Mouse (Mus musculus): ENCODE measurements around the gene Olfr718-ps1.
A peak's percentile ranks its signal among the peaks of the same experiment; 100 is the strongest.

The Olfr718-ps1 gene

GRCm38 (mm10) chr5:143129101-143129500 is 18.3 kb downstream of the Olfr718-ps1 start:
- DNase-seq (ENCODE audit: extremely low read depth, low read depth): no peak

GRCm38 (mm10) chr5:143127837-143128236 is 19.5 kb downstream of the Olfr718-ps1 start:
- DNase-seq (ENCODE audit: extremely low read depth, low read depth): no peak

- DNase-seq (ENCODE audit: extremely low read depth, low read depth): no peak
Measured at GRCm38 (mm10) chr5:143126908-143127307, 20.5 kb downstream of the Olfr718-ps1 start.

DNA sequence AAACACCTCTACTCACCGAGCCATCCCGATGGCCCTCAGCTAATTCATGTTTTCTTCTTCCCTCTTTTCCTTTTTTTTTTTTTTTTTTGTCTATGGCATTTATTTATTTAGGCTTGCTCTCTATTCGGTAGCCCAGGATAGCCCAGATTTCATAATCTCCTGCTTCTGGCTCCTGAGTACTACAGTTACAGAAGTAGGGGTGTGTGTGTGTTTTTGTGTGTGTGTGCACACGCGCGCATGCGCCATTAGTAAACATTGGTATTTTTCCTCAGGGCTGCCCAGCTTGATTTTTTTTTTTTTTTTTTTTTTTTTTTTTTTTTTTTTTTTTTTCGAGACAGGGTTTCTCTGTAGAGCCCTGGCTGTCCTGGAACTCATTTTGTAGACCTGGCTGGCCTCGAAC is 21.3 kb downstream of the Olfr718-ps1 start:
- DNase-seq (ENCODE audit: extremely low read depth, low read depth): no peak

- DNase-seq (ENCODE audit: extremely low read depth, low read depth): no peak
Measured at GRCm38 (mm10) chr5:143125601-143126000, 21.8 kb downstream of the Olfr718-ps1 start.

GRCm38 (mm10) chr5:143124805-143125378 is 22.5 kb downstream of the Olfr718-ps1 start:
- DNase-seq (ENCODE audit: extremely low read depth, low read depth): no peak

GRCm38 (mm10) chr5:143122673-143123072 is 24.7 kb downstream of the Olfr718-ps1 start:
- no peak for DNase-seq (ENCODE audit: extremely low read depth, low read depth)

DNA sequence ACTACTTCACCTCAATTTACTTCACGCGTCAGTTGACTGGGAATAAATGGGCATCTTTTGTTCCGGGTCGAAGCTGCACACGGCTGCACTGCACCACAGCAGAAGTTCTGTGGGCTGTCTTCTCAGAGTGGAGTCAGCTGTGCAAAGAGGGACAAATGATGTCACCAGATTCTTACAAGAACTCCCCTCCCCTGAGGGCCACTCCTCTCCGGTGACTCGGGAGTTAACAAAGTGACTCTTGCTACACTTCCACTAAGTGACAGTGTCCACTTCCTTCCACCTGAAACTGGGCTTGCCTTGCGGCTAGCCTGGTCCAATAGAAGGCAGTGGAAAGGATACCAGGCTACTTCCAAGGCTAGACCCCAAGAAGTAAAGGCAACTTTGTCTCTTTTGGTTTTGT is 25.3 kb downstream of the Olfr718-ps1 start:
- DNase-seq (ENCODE audit: extremely low read depth, low read depth): no peak

- peak; percentile 79 for DNase-seq (ENCODE audit: extremely low read depth, low read depth)
Measured at GRCm38 (mm10) chr5:143112281-143113246, 34.8 kb downstream of the Olfr718-ps1 start, which contains the start of gene Rnf216. Gene Rnf216, minus strand, starts transcription at chr5:143112994.

GRCm38 (mm10) chr5:143106842-143107241 is 40.5 kb downstream of the Olfr718-ps1 start:
- no peak for DNase-seq (ENCODE audit: extremely low read depth, low read depth)

GRCm38 (mm10) chr5:143103231-143103630 is 44.1 kb downstream of the Olfr718-ps1 start:
- DNase-seq (ENCODE audit: extremely low read depth, low read depth): no peak

DNA sequence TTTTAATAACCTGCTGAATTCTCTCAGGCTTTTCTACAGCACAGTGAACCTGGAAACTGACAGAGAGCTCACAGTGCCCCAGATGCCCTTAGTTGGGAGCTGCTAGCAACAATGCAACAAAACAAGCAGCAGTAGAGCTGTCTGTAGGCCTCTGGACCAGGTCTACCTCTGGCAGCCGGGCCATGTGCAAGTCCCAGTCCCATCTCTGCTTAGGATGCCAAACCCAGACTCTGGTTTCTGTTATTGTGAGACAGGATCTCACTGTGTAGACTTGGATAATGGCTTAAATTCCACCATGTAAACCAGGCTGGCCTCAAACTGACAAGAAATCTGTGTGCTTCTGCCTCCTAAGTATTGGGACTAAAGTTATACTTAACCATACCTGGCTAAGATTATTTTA is 45.8 kb downstream of the Olfr718-ps1 start:
- no peak for DNase-seq (ENCODE audit: extremely low read depth, low read depth)

- no peak for DNase-seq (ENCODE audit: extremely low read depth, low read depth)
Measured at GRCm38 (mm10) chr5:143095256-143095655, 52.1 kb downstream of the Olfr718-ps1 start.

GRCm38 (mm10) chr5:143092891-143093290 is 54.5 kb downstream of the Olfr718-ps1 start:
- DNase-seq (ENCODE audit: extremely low read depth, low read depth): no peak

DNA sequence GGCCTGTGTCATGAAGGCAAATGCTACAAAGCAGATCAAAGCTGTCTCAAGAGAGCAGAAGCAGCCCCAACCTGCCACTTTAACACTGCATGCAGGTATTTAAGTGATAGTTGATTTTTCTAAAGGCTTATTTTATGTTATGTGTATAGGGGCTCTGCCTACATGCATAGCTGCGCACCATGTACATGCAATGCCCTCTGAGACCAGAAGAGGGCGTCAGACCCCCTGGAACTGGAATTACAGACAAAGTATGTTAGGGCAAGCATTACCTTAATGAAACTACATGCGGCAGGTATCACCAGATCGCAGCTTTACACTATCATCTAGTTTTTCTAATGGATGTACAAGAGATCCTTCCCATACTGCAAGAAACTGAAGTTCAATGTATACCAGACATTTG is 62.5 kb downstream of the Olfr718-ps1 start:
- no peak for DNase-seq (ENCODE audit: extremely low read depth, low read depth)

Measured in MEL-GATA-1-ER (cell line).